Mouse (Mus musculus) limb, embryonic 13.5 days (tissue): Measurements from ENCODE around the gene Mrm2. TPM values are rescaled to one million over a fixed set of nuclear protein-coding genes. Genes with fewer than 3 reads are reported as not detected.

Experiments
- ATAC-seq: fragments of 200-750 bp; cut with Nextera tagmentation; 2 replicates; pipeline ENCODE4 v1.8.0; 2017; ENCODE audit warnings: low read depth, moderate number of reproducible peaks, moderate TSS enrichment; ENCODE audit not compliant: low FRiP score
- H3K27ac ChIP-seq: fragments of 300-500 bp; sonication (generic); 2 replicates; pipeline ENCODE4 v1.5.1; 2015; ENCODE audit warnings: inconsistent platforms, mild to moderate bottlenecking, moderate library complexity
- H3K27me3 ChIP-seq: fragments of 300-500 bp; sonication (generic); 2 replicates; pipeline ENCODE4 v1.6.1; 2015; ENCODE audit warnings: mild to moderate bottlenecking, inconsistent platforms
- H3K36me3 ChIP-seq: fragments of 300-500 bp; sonication (generic); 2 replicates; pipeline ENCODE4 v1.6.1; 2015; ENCODE audit warnings: inconsistent platforms, mild to moderate bottlenecking, moderate library complexity
- H3K4me1 ChIP-seq: fragments of 300-500 bp; sonication (generic); 2 replicates; pipeline ENCODE4 v1.6.1; 2015; ENCODE audit warnings: inconsistent platforms
- H3K4me2 ChIP-seq: fragments of 300-500 bp; sonication (generic); replicated peaks from 2 replicates; pipeline ENCODE4 v1.6.1; 2015; ENCODE audit warnings: inconsistent platforms, mild to moderate bottlenecking, moderate library complexity
- H3K4me3 ChIP-seq: fragments of 300-500 bp; sonication (generic); 2 replicates; pipeline ENCODE4 v1.5.1; 2015; ENCODE audit warnings: moderate library complexity, mild to moderate bottlenecking, inconsistent platforms
- H3K9ac ChIP-seq: fragments of 300-500 bp; sonication (generic); 2 replicates; pipeline ENCODE4 v1.6.1; 2015; ENCODE audit warnings: mild to moderate bottlenecking, inconsistent platforms
- H3K9me3 ChIP-seq: fragments of 300-500 bp; sonication (generic); 2 replicates; pipeline ENCODE4 v1.6.1; 2016; ENCODE audit warnings: inconsistent platforms
- WGBS: fragments of 180-500 bp; shearing (Covaris S2); methylation state at CpG from one replicate; pipeline ENCODE4 v1.1.7; 2015; 5-methylcytosine and 5-hydroxymethylcytosine counted together
- polyA plus RNA-seq: library from polyadenylated mRNA; unstranded; fragments of >200 nt; fragmentation: Nextera tagmentation; extraction: Ambion mirVana; gene quantifications from 2 replicates; pipeline ENCODE4 v1.2.1, GENCODE M21; 2015

The Mrm2 gene
- polyA plus RNA-seq, 1 experiment from 2014 or later: 24.1 TPM

GRCm38 (mm10) chr5:140338779-140339178, 7.1 kb upstream of the Mrm2 start:
- no peak for ATAC-seq
- Histone ChIP-seq H3K4me1 (no peaks in the 10 kb centered on the region), H3K9ac (no peak overlapping the region), H3K4me3 (no peak overlapping the region), H3K36me3 (peaks cover 57% of the 10 kb centered on the region), H3K27ac (no peak overlapping the region), H3K9me3 (peaks cover 3% of the 10 kb centered on the region; the same call in 1 of the 2 replicates), H3K27me3 (no peaks in the 10 kb centered on the region), H3K4me2 (no peak overlapping the region)
- WGBS: 89% methylated on average over 4 of the region's 4 CpGs

DNA sequence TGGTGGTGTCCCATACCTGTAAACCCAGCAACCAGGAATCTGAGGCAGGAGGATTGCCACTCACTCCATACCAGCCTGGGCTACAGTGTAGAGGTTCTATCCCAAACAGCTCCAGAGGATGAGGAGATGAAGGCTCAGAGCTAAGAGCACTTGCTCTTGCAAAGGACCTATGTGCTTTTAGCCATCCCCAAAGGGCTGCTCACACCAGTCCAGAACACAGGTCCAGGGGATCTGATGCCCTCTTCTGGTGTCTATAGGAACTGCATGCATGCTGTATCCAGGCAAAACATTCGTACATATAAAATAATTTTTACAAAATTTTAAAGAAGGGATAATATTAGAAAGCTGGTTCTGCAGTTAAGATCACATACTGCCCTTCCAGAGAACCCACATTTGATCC, 5.0 kb upstream of the Mrm2 start:
- no peak for ATAC-seq
- peaks cover 3% of the 10 kb centered on the region; the same call in 1 of the 2 replicates for H3K9me3 ChIP-seq
- no peak overlapping the region for H3K4me2 ChIP-seq
- no peaks in the 10 kb centered on the region for H3K27me3 ChIP-seq
- H3K4me1 ChIP-seq: peaks cover 7% of the 10 kb centered on the region; the same call in 1 of the 2 replicates
- no peak overlapping the region for H3K27ac ChIP-seq
- no peak overlapping the region for H3K4me3 ChIP-seq
- 76% methylated on average over 1 of the region's 1 CpGs for WGBS
- H3K36me3 ChIP-seq: peaks cover 50% of the 10 kb centered on the region
- no peak overlapping the region for H3K9ac ChIP-seq

GRCm38 (mm10) chr5:140333631-140334030, 1.9 kb upstream of the Mrm2 start:
- H3K27me3 ChIP-seq: no peaks in the 10 kb centered on the region
- H3K4me2 ChIP-seq: no peak overlapping the region
- no peak for ATAC-seq
- peaks cover under 1% of the 10 kb centered on the region; the same call in 1 of the 2 replicates for H3K9me3 ChIP-seq
- no peak overlapping the region for H3K27ac ChIP-seq
- H3K9ac ChIP-seq: no peak overlapping the region
- H3K4me1 ChIP-seq: peaks cover 17% of the 10 kb centered on the region
- peaks cover 40% of the 10 kb centered on the region for H3K36me3 ChIP-seq
- 39% methylated on average over 2 of the region's 2 CpGs for WGBS
- no peak overlapping the region for H3K4me3 ChIP-seq

DNA sequence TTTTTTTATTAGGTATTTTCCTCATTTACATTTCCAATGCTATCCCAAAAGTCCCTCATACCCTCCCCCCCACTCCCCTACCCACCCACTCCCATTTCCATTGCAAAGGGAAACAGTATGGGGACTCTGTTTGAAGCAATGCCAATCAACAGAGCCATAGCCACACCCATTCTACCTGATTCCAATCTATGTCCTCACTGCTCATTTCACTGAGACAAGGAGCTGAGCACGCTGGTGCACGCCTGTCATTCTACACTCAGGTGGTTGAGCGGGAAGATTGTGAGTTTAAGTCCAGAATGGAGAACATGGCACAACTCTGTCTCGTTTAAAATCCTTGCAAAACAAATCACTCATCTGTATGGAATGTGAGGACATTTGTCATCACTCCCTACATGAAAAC, 821 bp upstream of the Mrm2 start:
- ATAC-seq: no peak
- Histone ChIP-seq H3K4me1 (peaks cover 17% of the 10 kb centered on the region), H3K27ac (no peak overlapping the region), H3K9me3 (no peaks in the 10 kb centered on the region), H3K27me3 (no peaks in the 10 kb centered on the region), H3K4me3 (peak overlapping the region; percentile 71), H3K4me2 (peak overlapping the region; percentile 94), H3K36me3 (peaks cover 40% of the 10 kb centered on the region), H3K9ac (no peak overlapping the region)
- WGBS: 53% methylated on average over 4 of the region's 4 CpGs

DNA sequence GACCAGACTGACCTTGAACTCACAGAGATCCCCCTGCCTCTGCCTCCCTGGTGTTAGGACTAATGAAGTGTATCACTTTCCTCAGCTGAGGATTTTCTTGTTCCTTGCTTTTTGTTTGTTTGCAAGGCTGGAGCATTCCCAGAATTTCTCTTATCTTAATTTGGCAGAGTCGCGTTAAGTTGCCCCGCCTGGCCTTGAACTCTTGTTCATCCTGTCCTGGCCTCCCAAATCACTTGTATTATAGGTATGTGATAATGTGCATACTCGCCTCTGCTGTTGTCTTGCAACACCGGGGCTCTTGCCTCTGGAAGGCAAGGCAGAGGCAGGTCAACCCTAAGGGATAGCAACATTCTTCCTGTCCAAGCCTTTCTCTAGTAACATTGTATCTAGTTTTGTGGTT, 7.6 kb downstream of the Mrm2 start:
- Histone ChIP-seq H3K4me1 (peaks cover 16% of the 10 kb centered on the region), H3K9ac (no peak overlapping the region), H3K4me3 (no peak overlapping the region), H3K9me3 (no peaks in the 10 kb centered on the region; the same call in 1 of the 2 replicates), H3K27me3 (no peaks in the 10 kb centered on the region), H3K36me3 (peaks cover 38% of the 10 kb centered on the region), H3K4me2 (no peak overlapping the region), H3K27ac (no peak overlapping the region)
- 89% methylated on average over 5 of the region's 5 CpGs for WGBS
- ATAC-seq: no peak

GRCm38 (mm10) chr5:140321756-140322575, 9.7 kb downstream of the Mrm2 start:
- Histone ChIP-seq H3K9ac (peak overlapping the region; percentile 98), H3K4me2 (peak overlapping the region; percentile 76), H3K4me3 (peak overlapping the region; percentile 96), H3K4me1 (peaks cover 16% of the 10 kb centered on the region), H3K36me3 (peaks cover 20% of the 10 kb centered on the region), H3K27me3 (no peaks in the 10 kb centered on the region), H3K9me3 (no peaks in the 10 kb centered on the region; the same call in 1 of the 2 replicates), H3K27ac (peak overlapping the region; percentile 56)
- WGBS: under 1% methylated on average over 17 of the region's 17 CpGs
- no peak for ATAC-seq

DNA sequence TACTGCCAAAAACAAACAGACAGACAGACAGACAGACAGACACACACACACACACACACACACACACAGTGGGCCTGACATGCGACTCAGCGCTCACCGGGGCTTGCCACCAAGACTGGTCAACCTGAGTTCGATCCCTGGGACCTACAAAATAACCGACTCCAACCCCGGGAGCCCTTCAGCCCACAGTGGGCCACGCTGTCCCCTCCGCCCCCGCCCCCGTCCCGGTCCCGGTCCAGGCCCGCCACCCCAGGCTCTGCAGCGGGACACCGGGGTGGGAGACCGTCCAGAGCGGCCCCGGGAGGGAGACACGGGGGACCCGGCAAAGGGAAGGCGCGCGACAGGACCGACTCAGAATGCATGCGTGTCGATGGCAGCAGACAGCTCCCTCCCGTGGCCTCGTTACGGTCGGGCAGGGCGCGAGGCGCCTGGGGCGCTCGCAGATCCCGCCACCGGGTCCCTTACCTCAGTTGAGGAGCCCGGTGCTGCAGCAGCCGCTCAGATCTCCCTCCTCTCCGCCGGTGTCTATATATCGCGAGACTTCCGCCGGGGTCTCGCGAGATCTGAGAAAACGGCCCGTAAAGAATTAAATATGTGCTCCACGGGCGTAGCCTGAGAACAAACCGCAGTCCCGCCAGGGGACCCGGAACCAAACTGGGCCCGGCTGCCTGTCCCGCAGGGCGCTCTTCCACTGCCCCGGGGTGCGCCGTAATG, 10.5 kb downstream of the Mrm2 start, which contains the start of the genes Mad1l1 and Nudt1:
Mad1l1 (minus strand) TSS at position 511 of the 714 bp plus-strand sequence.
Nudt1 (plus strand) TSS at position 615 of the 714 bp plus-strand sequence.
- peaks cover 16% of the 10 kb centered on the region for H3K4me1 ChIP-seq
- under 1% methylated on average over 56 of the region's 60 CpGs for WGBS
- H3K36me3 ChIP-seq: peaks cover 15% of the 10 kb centered on the region
- peak within 1 kb of the TSS; percentile 76 for H3K4me2 ChIP-seq
- peak within 1 kb of the TSS; percentile 96 for H3K4me3 ChIP-seq
- H3K27me3 ChIP-seq: no peaks in the 10 kb centered on the region
- peak within 1 kb of the TSS; percentile 56 for H3K27ac ChIP-seq
- peak within 1 kb of the TSS; percentile 98 for H3K9ac ChIP-seq
- ATAC-seq: peak; percentile 88
- H3K9me3 ChIP-seq: no peaks in the 10 kb centered on the region; the same call in 1 of the 2 replicates

DNA sequence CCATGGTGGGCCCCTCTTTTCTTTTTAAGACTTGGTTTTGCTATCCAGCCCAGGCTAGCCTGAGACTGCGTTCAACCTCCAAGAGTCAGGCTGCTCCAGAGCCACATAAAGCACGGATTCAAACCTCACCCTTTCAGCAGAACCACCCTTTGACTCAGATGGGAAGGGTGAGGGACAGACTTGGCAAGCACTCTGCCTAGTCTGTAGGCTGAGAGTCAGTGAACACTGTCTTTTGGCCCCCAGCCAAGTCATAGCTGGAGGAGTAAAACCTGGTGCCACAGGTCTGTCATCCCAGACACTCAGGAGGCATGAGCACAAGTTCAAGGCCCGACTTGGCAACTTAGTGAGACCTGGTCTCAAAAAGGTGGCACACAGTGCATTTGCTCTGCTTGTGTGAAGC, 15.0 kb downstream of the Mrm2 start:
- peaks cover 13% of the 10 kb centered on the region for H3K4me1 ChIP-seq
- H3K9me3 ChIP-seq: no peaks in the 10 kb centered on the region
- 0 out of 2 replicates have a peak overlapping the region, but pooled peaks have one; percentile 8 for H3K9ac ChIP-seq
- ATAC-seq: no peak
- H3K27ac ChIP-seq: no peak overlapping the region
- H3K27me3 ChIP-seq: no peaks in the 10 kb centered on the region
- H3K4me3 ChIP-seq: no peak overlapping the region
- WGBS: 74% methylated on average over 3 of the region's 3 CpGs
- no peak overlapping the region for H3K4me2 ChIP-seq
- peaks cover 38% of the 10 kb centered on the region for H3K36me3 ChIP-seq

GRCm38 (mm10) chr5:140307602-140308001, 24.1 kb downstream of the Mrm2 start:
- no peak overlapping the region for H3K9ac ChIP-seq
- H3K36me3 ChIP-seq: peaks cover 96% of the 10 kb centered on the region
- H3K4me3 ChIP-seq: no peak overlapping the region
- 94% methylated on average over 14 of the region's 14 CpGs for WGBS
- no peaks in the 10 kb centered on the region for H3K4me1 ChIP-seq
- H3K27me3 ChIP-seq: no peaks in the 10 kb centered on the region
- ATAC-seq: no peak
- no peak overlapping the region for H3K27ac ChIP-seq
- H3K4me2 ChIP-seq: no peak overlapping the region
- no peaks in the 10 kb centered on the region for H3K9me3 ChIP-seq

DNA sequence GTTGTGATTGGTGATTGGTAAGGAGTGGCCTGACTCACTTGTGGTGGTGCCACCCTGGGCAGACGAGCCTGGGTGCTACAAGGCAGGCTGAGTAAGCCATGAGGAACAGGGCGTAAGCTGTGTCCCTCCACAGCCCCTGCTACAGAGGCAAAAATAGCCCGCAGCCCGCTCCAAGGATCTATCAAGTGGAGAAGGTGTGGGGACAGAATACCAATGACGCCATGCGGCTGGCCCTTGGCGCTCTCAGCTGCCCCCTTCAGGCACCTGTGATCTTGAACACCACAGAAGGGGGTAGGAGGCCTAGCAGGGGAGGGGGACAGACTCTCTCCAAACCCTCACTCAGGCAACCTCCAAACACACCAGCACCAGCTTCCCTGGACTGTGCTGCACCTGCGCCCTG, 25.7 kb downstream of the Mrm2 start:
- Histone ChIP-seq H3K4me1 (no peaks in the 10 kb centered on the region), H3K36me3 (peaks cover 92% of the 10 kb centered on the region), H3K4me3 (no peak overlapping the region), H3K9me3 (no peaks in the 10 kb centered on the region), H3K27me3 (no peaks in the 10 kb centered on the region), H3K4me2 (no peak overlapping the region), H3K9ac (no peak overlapping the region), H3K27ac (no peak overlapping the region)
- WGBS: 90% methylated on average over 8 of the region's 8 CpGs
- ATAC-seq: no peak

GRCm38 (mm10) chr5:140298291-140298690, 33.4 kb downstream of the Mrm2 start:
- peaks cover 82% of the 10 kb centered on the region for H3K36me3 ChIP-seq

DNA sequence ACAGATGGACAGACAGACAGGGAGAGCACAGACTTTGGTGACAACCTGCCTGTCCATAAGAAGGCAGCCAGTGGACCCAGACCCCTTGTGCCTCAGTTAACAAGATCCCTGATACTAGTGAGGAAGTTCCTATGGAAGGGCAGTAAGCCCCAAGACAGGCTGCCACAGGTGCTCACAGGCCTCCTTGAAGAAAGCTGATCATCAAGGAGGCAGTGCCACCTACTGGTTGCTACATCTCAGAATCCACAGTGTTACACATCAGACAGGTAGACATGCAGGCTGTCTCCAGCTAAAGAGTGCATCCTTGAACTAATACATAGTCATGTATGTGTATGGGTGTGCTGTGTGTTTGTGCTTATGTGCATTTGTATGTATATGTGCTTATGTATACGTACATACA, 39.5 kb downstream of the Mrm2 start:
- 0 out of 2 replicates have a peak, but pooled peaks have one; percentile 26 for ATAC-seq
- 78% methylated on average over 1 of the region's 1 CpGs for WGBS
- Histone ChIP-seq H3K4me3 (no peak overlapping the region), H3K36me3 (peaks cover 82% of the 10 kb centered on the region), H3K27me3 (no peaks in the 10 kb centered on the region), H3K9me3 (no peaks in the 10 kb centered on the region), H3K9ac (no peak overlapping the region), H3K27ac (no peak overlapping the region), H3K4me1 (0 out of 2 replicates have a peak, but pooled peaks cover 3% of the 10 kb centered on the region), H3K4me2 (no peak overlapping the region)

More at GRCm38 (mm10) chr5:140298291-140298690, 33.4 kb downstream of the Mrm2 start:
- H3K27me3 ChIP-seq: no peaks in the 10 kb centered on the region
- H3K27ac ChIP-seq: no peak overlapping the region
- no peak overlapping the region for H3K9ac ChIP-seq
- no peaks in the 10 kb centered on the region for H3K9me3 ChIP-seq
- 84% methylated on average over 4 of the region's 4 CpGs for WGBS
- no peak overlapping the region for H3K4me2 ChIP-seq
- no peak for ATAC-seq
- no peak overlapping the region for H3K4me3 ChIP-seq
- H3K4me1 ChIP-seq: no peaks in the 10 kb centered on the region
